Mouse (Mus musculus) ES-E14 (cell line): Measurements from ENCODE around the gene Ankub1. TPM values are rescaled to one million over a fixed set of nuclear protein-coding genes. Genes with fewer than 3 reads are reported as not detected.

Experiments used
- DNase-seq: peaks from one replicate; pipeline ENCODE4 v3.0.0-alpha.2; 2013; ENCODE audit warnings: low read depth, low spot score
- H3K27ac ChIP-seq: 2 replicates; pipeline ENCODE4 v1.5.1; 2012; ENCODE audit warnings: low read depth, mild to moderate bottlenecking, low read length, moderate library complexity, mixed read lengths; ENCODE audit not compliant: poor library complexity, insufficient read depth, severe bottlenecking
- H3K36me3 ChIP-seq: 2 replicates; pipeline ENCODE4 v1.6.1; 2012; ENCODE audit warnings: mild to moderate bottlenecking, low read length, moderate library complexity, mixed read lengths; ENCODE audit not compliant: control insufficient read depth, poor library complexity, insufficient read depth, severe bottlenecking
- H3K4me1 ChIP-seq, 2 experiments: fragments of 150-350 bp in 1 of 2; sonication (generic) in 1 of 2; 2 replicates each; pipeline ENCODE4 v1.6.1; 2012; ENCODE audit warnings: low read length in 2 of 2, mild to moderate bottlenecking in 1 of 2, mixed read lengths in 1 of 2; ENCODE audit not compliant: control insufficient read depth in 2 of 2, insufficient read depth in 2 of 2, poor library complexity in 1 of 2
- H3K4me3 ChIP-seq, 2 experiments: fragments of 150-350 bp in 1 of 2; sonication (generic) in 1 of 2; 2 replicates each; pipeline ENCODE4 v1.5.1; 2012; ENCODE audit warnings: low read length in 2 of 2, low read depth in 1 of 2, mild to moderate bottlenecking in 1 of 2, mixed read lengths in 1 of 2; ENCODE audit not compliant: insufficient read depth in 1 of 2, poor library complexity in 1 of 2, severe bottlenecking in 1 of 2
- H3K9ac ChIP-seq: 2 replicates; pipeline ENCODE4 v1.6.1; 2012; ENCODE audit warnings: low read depth, mild to moderate bottlenecking, low read length, mixed read lengths; ENCODE audit not compliant: poor library complexity, insufficient read depth, severe bottlenecking
- H3K9me3 ChIP-seq: fragments of 150-350 bp; sonication (generic); 2 replicates; pipeline ENCODE4 v1.6.1; 2012; ENCODE audit warnings: low read depth, mild to moderate bottlenecking, low read length; ENCODE audit not compliant: control insufficient read depth, insufficient read depth
- CHD2 ChIP-seq: IDR thresholded peaks from 2 replicates; pipeline ENCODE4 v1.6.1; 2014; ENCODE audit warnings: mild to moderate bottlenecking, low read depth, low read length, inconsistent platforms
- HCFC1 ChIP-seq: IDR thresholded peaks from 2 replicates; pipeline ENCODE4 v1.6.1; 2012; ENCODE audit warnings: low read length, inconsistent platforms, borderline replicate concordance; ENCODE audit not compliant: insufficient read depth
- MAFK ChIP-seq: IDR thresholded peaks from 2 replicates; pipeline ENCODE4 v1.6.1; 2014; ENCODE audit warnings: mild to moderate bottlenecking, low read depth, low read length, inconsistent platforms; ENCODE audit not compliant: insufficient read depth
- ZC3H11A ChIP-seq: IDR thresholded peaks from 2 replicates; pipeline ENCODE4 v1.6.1; 2012; ENCODE audit warnings: low read depth, mild to moderate bottlenecking, inconsistent platforms, low read length, borderline replicate concordance
- ZNF384 ChIP-seq: IDR thresholded peaks from 2 replicates; pipeline ENCODE4 v1.6.1; 2012; ENCODE audit warnings: low read depth, low read length, inconsistent platforms
- in situ Hi-C, 2 experiments: fragments of 600-800 bp; cut with MboI; formaldehyde crosslinking; loops; one replicate each; pipeline ENCODE4 v1.15.1; 2025; ENCODE audit warnings: low sequenced_read_pairs in 2 of 2, inconsistent platforms in 1 of 2; ENCODE audit not compliant: unreplicated experiment in 2 of 2
- total RNA-seq: library from RNA; depleted of rRNA; stranded (reverse); fragments of 300-350 nt; gene quantifications from 2 replicates; pipeline ENCODE4 v1.2.3, GENCODE M21; 2012

Gene Ankub1
- total RNA-seq, 1 experiment = not detected

- no peak overlapping the region; the same call in 1 of the 2 replicates for H3K27ac ChIP-seq
- in situ Hi-C loops = no loop called here
- no peaks in the 10 kb centered on the region for H3K9me3 ChIP-seq
- no peak overlapping the region for H3K4me3 ChIP-seq
- no peak for DNase-seq
- no peaks in the 10 kb centered on the region for H3K36me3 ChIP-seq
- peaks cover 4 to 13% of the 10 kb centered on the region in 2 experiments; a peak in 3 of 4 replicates for H3K4me1 ChIP-seq
- TF ChIP-seq HCFC1 (no peak), ZC3H11A (no peak), ZNF384 (no peak), CHD2 (no peak), MAFK (no peak)
- H3K9ac ChIP-seq = no peak overlapping the region
These were observed 39.8 kb upstream of the Ankub1 start for GRCm38 (mm10) chr3:57732206-57732915.

- DNase-seq = no peak
- Histone ChIP-seq H3K9ac (no peak overlapping the region), H3K9me3 (no peaks in the 10 kb centered on the region), H3K27ac (no peak overlapping the region), H3K4me1 (peaks cover 0 to 4% of the 10 kb centered on the region in 2 experiments; a peak in 2 of 4 replicates), H3K4me3 (no peak overlapping the region), H3K36me3 (no peaks in the 10 kb centered on the region)
- in situ Hi-C loops = no loop called here
- TF ChIP-seq ZNF384 (no peak), MAFK (no peak), ZC3H11A (no peak), CHD2 (no peak)
These were observed 21.6 kb upstream of the Ankub1 start for GRCm38 (mm10) chr3:57714151-57714550.

GRCm38 (mm10) chr3:57696779-57697178 lies 4.2 kb upstream of the Ankub1 start:
- no peak for TF ChIP-seq ZNF384
- no peak for TF ChIP-seq CHD2
- no peak for TF ChIP-seq HCFC1
- no peak for TF ChIP-seq MAFK
- no peak for TF ChIP-seq ZC3H11A
- in situ Hi-C loops = no loop called here
- Histone ChIP-seq H3K9me3 (no peaks in the 10 kb centered on the region), H3K9ac (no peak overlapping the region), H3K36me3 (no peaks in the 10 kb centered on the region), H3K4me3 (no peak overlapping the region), H3K27ac (no peak overlapping the region), H3K4me1 (no peaks in the 10 kb centered on the region)
- DNase-seq = no peak

GRCm38 (mm10) chr3:57696249-57696648 lies 3.6 kb upstream of the Ankub1 start:
- H3K4me1 ChIP-seq = no peaks in the 10 kb centered on the region
- DNase-seq = no peak
- in situ Hi-C loops = no loop called here

More at GRCm38 (mm10) chr3:57696249-57696648, 3.6 kb upstream of the Ankub1 start:
- Histone ChIP-seq H3K4me3 (no peak overlapping the region), H3K27ac (no peak overlapping the region), H3K9me3 (no peaks in the 10 kb centered on the region), H3K9ac (no peak overlapping the region), H3K36me3 (no peaks in the 10 kb centered on the region)
- TF ChIP-seq ZNF384 = no peak
- no peak for TF ChIP-seq HCFC1
- no peak for TF ChIP-seq ZC3H11A
- TF ChIP-seq MAFK = no peak
- TF ChIP-seq CHD2 = no peak
